Mouse (Mus musculus) midbrain, embryonic 11.5 days (tissue): ENCODE measurements at regions not wholly inside any gene's neighbourhood (a gene's known extent, or its start where the extent isn't known, plus 50 kb on each side); places are given as distances from the start of the nearest gene placed in this dataset.
A peak's percentile ranks its signal among the peaks of the same experiment; 100 is the strongest.

ENCODE experiments used
- ATAC-seq: fragments of 200-750 bp; cut with Nextera tagmentation; 2 replicates; pipeline ENCODE4 v1.8.0; 2017; ENCODE audit warnings: moderate TSS enrichment, moderate library complexity; ENCODE audit not compliant: low FRiP score
- DNase-seq: peaks from one replicate; pipeline ENCODE4 v3.0.0; 2015; ENCODE audit warnings: low spot score; ENCODE audit errors: missing footprints
- H3K27ac ChIP-seq: fragments of 300-500 bp; sonication (generic); 2 replicates; pipeline ENCODE4 v1.5.1; 2014; ENCODE audit warnings: low read depth, low read length
- H3K27me3 ChIP-seq: fragments of 300-500 bp; sonication (generic); 2 replicates; pipeline ENCODE4 v1.6.1; 2014; ENCODE audit warnings: mild to moderate bottlenecking, low read length, moderate library complexity, mixed read lengths; ENCODE audit not compliant: control insufficient read depth, insufficient read depth
- H3K36me3 ChIP-seq: fragments of 300-500 bp; sonication (generic); 2 replicates; pipeline ENCODE4 v1.6.1; 2014; ENCODE audit warnings: mild to moderate bottlenecking, low read length, moderate library complexity, mixed read lengths; ENCODE audit not compliant: control insufficient read depth, insufficient read depth
- H3K4me1 ChIP-seq: fragments of 300-500 bp; sonication (generic); 2 replicates; pipeline ENCODE4 v1.6.1; 2014; ENCODE audit warnings: low read length; ENCODE audit not compliant: control insufficient read depth, insufficient read depth
- H3K4me2 ChIP-seq: fragments of 300-500 bp; sonication (generic); 2 replicates; pipeline ENCODE4 v1.6.1; 2014; ENCODE audit warnings: mild to moderate bottlenecking, moderate library complexity
- H3K4me3 ChIP-seq: fragments of 300-500 bp; sonication (generic); 2 replicates; pipeline ENCODE4 v1.5.1; 2014; ENCODE audit warnings: low read depth, low read length
- H3K9ac ChIP-seq: fragments of 300-500 bp; sonication (generic); 2 replicates; pipeline ENCODE4 v1.6.1; 2014; ENCODE audit warnings: low read length
- H3K9me3 ChIP-seq: fragments of 300-500 bp; sonication (generic); 2 replicates; pipeline ENCODE4 v1.6.1; 2016; ENCODE audit warnings: low read length; ENCODE audit not compliant: control insufficient read depth
- WGBS: fragments of 180-500 bp; shearing (Covaris S2); extraction: QIAGEN DNeasy Blood & Tissue Kit; methylation state at CpG from one replicate; pipeline ENCODE4 v1.1.7; 2014; 5-methylcytosine and 5-hydroxymethylcytosine counted together

DNA sequence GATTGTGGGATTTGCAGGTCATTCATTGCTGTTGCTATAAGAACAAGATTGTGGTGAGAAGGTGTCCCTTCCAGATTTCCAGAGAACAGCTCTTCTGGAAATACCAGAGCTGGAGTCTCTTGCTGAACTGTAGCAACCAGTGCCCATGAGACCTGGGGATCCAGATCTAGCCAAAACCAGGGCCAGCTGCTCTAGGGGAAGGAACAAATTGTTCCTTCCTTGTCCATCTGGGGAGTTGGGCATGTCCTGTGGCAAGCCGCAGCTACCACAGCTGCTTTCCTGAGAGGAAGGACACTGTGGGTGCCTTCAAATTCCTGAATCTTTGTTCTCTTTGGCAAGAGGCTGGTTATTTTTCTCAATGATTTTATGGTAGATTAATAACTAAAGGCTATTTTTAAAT, 839.0 kb upstream of the 2610301B20Rik start:
- Histone ChIP-seq H3K36me3 (no peaks in the 10 kb centered on the region), H3K27me3 (no peaks in the 10 kb centered on the region), H3K9ac (no peak overlapping the region), H3K4me3 (no peak overlapping the region), H3K4me1 (no peaks in the 10 kb centered on the region), H3K27ac (no peak overlapping the region), H3K9me3 (no peaks in the 10 kb centered on the region), H3K4me2 (no peak overlapping the region)
- ATAC-seq = no peak
- no peak for DNase-seq
- 90% methylated on average over 1 of the region's 1 CpGs for WGBS

- Histone ChIP-seq H3K27me3 (no peaks in the 10 kb centered on the region), H3K9me3 (no peaks in the 10 kb centered on the region), H3K9ac (no peak overlapping the region), H3K4me3 (no peak overlapping the region), H3K4me1 (no peaks in the 10 kb centered on the region), H3K4me2 (no peak overlapping the region), H3K27ac (no peak overlapping the region), H3K36me3 (no peaks in the 10 kb centered on the region)
- no peak for ATAC-seq
- DNase-seq = no peak
- WGBS = 72% methylated on average over 2 of the region's 2 CpGs
Measured at GRCm38 (mm10) chr4:10041301-10042093, 832.8 kb upstream of the 2610301B20Rik start.

DNA sequence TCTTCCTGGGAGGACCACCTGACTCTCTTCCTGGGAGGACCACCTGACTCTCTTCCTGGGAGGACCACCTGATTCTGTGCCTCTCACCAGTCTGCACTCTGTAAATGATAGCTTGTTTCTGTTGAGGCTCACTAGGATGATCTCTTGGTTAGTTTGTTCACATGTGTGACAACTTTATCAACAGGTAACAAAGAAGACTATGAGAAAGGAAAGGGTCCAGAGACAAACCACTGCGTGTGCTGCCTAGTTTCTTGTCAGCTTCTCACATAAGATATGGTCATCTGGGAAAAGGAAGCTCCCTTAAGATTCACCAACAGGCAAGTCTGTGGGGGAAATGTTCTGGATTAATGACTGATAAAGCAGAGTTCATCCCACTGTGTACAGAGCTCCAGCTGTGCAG, 825.5 kb upstream of the 2610301B20Rik start:
- H3K4me3 ChIP-seq = no peak overlapping the region
- no peaks in the 10 kb centered on the region for H3K9me3 ChIP-seq
- no peak overlapping the region for H3K4me2 ChIP-seq
- no peaks in the 10 kb centered on the region for H3K27me3 ChIP-seq
- ATAC-seq = no peak
- H3K36me3 ChIP-seq = no peaks in the 10 kb centered on the region
- H3K4me1 ChIP-seq = no peaks in the 10 kb centered on the region
- no peak overlapping the region for H3K27ac ChIP-seq
- 91% methylated on average over 1 of the region's 1 CpGs for WGBS
- DNase-seq = no peak
- no peak overlapping the region for H3K9ac ChIP-seq

DNA sequence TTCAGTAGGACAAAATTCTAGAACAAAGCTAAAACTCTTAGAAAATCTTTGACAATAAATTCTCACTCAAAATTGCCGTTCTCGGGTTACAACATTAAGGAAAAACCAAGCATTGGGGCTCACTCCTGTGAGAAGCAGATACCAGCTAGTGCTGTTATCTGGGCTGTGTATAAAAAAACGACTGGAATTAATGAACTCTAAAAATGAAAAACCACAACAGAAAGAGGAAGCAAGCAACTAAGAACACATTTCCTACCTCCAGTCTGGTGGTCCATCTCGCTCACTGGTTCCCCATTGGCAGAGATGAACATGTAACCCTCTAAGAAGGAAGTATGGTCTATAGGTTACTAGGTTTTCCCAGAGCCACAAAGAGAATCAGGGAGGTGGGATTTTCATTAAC, 824.9 kb upstream of the 2610301B20Rik start:
- H3K36me3 ChIP-seq = no peaks in the 10 kb centered on the region
- no peak overlapping the region for H3K9ac ChIP-seq
- no peaks in the 10 kb centered on the region for H3K27me3 ChIP-seq
- no peak for DNase-seq
- WGBS = 75% methylated on average over 4 of the region's 4 CpGs
- no peak overlapping the region for H3K4me2 ChIP-seq
- H3K27ac ChIP-seq = no peak overlapping the region
- ATAC-seq = no peak
- no peaks in the 10 kb centered on the region for H3K4me1 ChIP-seq
- no peaks in the 10 kb centered on the region for H3K9me3 ChIP-seq
- H3K4me3 ChIP-seq = no peak overlapping the region

- no peaks in the 10 kb centered on the region for H3K4me1 ChIP-seq
- no peaks in the 10 kb centered on the region for H3K9me3 ChIP-seq
- H3K9ac ChIP-seq = no peak overlapping the region
- H3K27ac ChIP-seq = no peak overlapping the region
- peak; percentile 88 for ATAC-seq
- no peaks in the 10 kb centered on the region for H3K36me3 ChIP-seq
- no peak overlapping the region for H3K4me2 ChIP-seq
- no peaks in the 10 kb centered on the region for H3K27me3 ChIP-seq
- no peak overlapping the region for H3K4me3 ChIP-seq
- WGBS = 78% methylated on average over 5 of the region's 5 CpGs
- no peak for DNase-seq
Measured at GRCm38 (mm10) chr4:10051296-10052267, 822.7 kb upstream of the 2610301B20Rik start.

GRCm38 (mm10) chr4:10052869-10053268, 821.4 kb upstream of the 2610301B20Rik start:
- H3K4me3 ChIP-seq = no peak overlapping the region
- H3K9me3 ChIP-seq = no peaks in the 10 kb centered on the region
- no peaks in the 10 kb centered on the region for H3K36me3 ChIP-seq
- DNase-seq = no peak
- no peak overlapping the region for H3K27ac ChIP-seq
- H3K4me2 ChIP-seq = no peak overlapping the region
- H3K27me3 ChIP-seq = no peaks in the 10 kb centered on the region
- no peaks in the 10 kb centered on the region for H3K4me1 ChIP-seq
- no peak overlapping the region for H3K9ac ChIP-seq
- no peak for ATAC-seq

GRCm38 (mm10) chr4:10072500-10073106, 801.7 kb upstream of the 2610301B20Rik start:
- DNase-seq (no peak), ATAC-seq (no peak)
- H3K4me1 ChIP-seq = no peaks in the 10 kb centered on the region
- H3K4me2 ChIP-seq = no peak overlapping the region
- no peak overlapping the region for H3K4me3 ChIP-seq
- no peaks in the 10 kb centered on the region for H3K36me3 ChIP-seq
- no peak overlapping the region for H3K27ac ChIP-seq
- H3K9me3 ChIP-seq = no peaks in the 10 kb centered on the region
- H3K27me3 ChIP-seq = no peaks in the 10 kb centered on the region
- H3K9ac ChIP-seq = no peak overlapping the region
- WGBS = 92% methylated on average over 5 of the region's 5 CpGs

DNA sequence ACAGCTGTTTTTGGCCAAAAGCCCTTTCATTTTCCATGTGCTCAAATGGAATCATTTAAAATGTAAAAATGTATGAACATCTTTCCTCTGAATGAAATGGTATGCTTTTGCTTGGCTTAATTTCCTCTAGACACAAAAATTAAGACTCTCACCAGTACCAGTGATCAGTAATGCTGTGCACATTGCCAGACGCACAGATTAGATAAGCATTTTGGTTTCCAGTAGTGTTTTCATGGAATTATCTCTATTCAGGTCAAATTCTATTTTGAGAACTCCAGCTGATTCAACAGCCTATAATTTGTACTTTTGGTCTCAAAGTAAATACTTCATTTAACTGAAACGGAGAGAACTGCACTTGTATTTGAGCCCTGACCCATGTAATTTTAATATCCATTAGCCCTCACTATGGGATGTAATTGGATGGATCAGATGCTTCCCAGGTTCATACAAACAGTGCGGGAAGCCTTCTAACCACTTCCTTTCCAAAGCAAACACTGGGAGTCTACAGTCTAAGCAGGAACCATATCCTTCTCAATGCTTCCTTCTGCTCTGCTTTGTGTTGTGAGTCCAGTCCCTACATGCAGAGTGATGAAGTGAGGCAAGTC, 794.6 kb upstream of the 2610301B20Rik start:
- DNase-seq = no peak
- no peak overlapping the region for H3K4me3 ChIP-seq

More for the DNA sequence above, 794.6 kb upstream of the 2610301B20Rik start:
- no peaks in the 10 kb centered on the region for H3K36me3 ChIP-seq
- no peak overlapping the region for H3K27ac ChIP-seq
- no peak overlapping the region for H3K4me2 ChIP-seq
- no peak for ATAC-seq
- H3K4me1 ChIP-seq = no peaks in the 10 kb centered on the region
- H3K27me3 ChIP-seq = no peaks in the 10 kb centered on the region
- no peak overlapping the region for H3K9ac ChIP-seq
- 79% methylated on average over 3 of the region's 3 CpGs for WGBS
- no peaks in the 10 kb centered on the region for H3K9me3 ChIP-seq
